Mouse (Mus musculus) kidney, adult 2 months (tissue): ENCODE results near the gene Ube2o.

Experiments
- CTCF ChIP-seq: fragments of 200-500 bp; conservative IDR thresholded peaks from 2 replicates; pipeline ENCODE4 v1.5.1; 2011; ENCODE audit warnings: low read depth, mild to moderate bottlenecking, control low read depth, low read length, moderate library complexity, mixed read lengths; ENCODE audit not compliant: insufficient read depth, insufficient read length
- POLR2A ChIP-seq: fragments of 200-500 bp; IDR thresholded peaks from one replicate; pipeline ENCODE4 v1.6.1; 2011; ENCODE audit warnings: low read depth, low read length, control low read depth

- TF ChIP-seq CTCF (no peak), POLR2A (no peak)
Observed at GRCm38 (mm10) chr11:116494474-116495174, 86.6 kb downstream of the Ube2o start.
